Mouse (Mus musculus) myocyte (in vitro differentiated cells): ENCODE measurements around the gene Ptk7.

Experiments
- E2F4 ChIP-seq: IDR thresholded peaks from one replicate; pipeline ENCODE4 v1.6.1; 2011; ENCODE audit warnings: mild to moderate bottlenecking, control low read depth, moderate library complexity; ENCODE audit not compliant: insufficient read depth
- MYOD1 ChIP-seq, 3 experiments: IDR thresholded peaks; one replicate each; pipeline ENCODE4 v1.6.1; 2011; ENCODE audit warnings: control low read depth in 2 of 3, low read depth in 2 of 3, mild to moderate bottlenecking in 2 of 3, moderate library complexity in 1 of 3; ENCODE audit not compliant: insufficient read length in 2 of 3, control insufficient read depth in 1 of 3
- POLR2A ChIP-seq: IDR thresholded peaks from one replicate; pipeline ENCODE4 v1.6.1; 2011; ENCODE audit warnings: low read depth, mild to moderate bottlenecking, control low read depth, moderate library complexity; ENCODE audit not compliant: insufficient read length
- TCF12 ChIP-seq: IDR thresholded peaks from one replicate; pipeline ENCODE4 v1.6.1; 2011; ENCODE audit warnings: mild to moderate bottlenecking, control low read depth; ENCODE audit not compliant: poor library complexity, insufficient read depth, severe bottlenecking
- USF1 ChIP-seq: IDR thresholded peaks from one replicate; pipeline ENCODE4 v1.6.1; 2011; ENCODE audit warnings: low read depth, mild to moderate bottlenecking, control low read depth, moderate library complexity

DNA sequence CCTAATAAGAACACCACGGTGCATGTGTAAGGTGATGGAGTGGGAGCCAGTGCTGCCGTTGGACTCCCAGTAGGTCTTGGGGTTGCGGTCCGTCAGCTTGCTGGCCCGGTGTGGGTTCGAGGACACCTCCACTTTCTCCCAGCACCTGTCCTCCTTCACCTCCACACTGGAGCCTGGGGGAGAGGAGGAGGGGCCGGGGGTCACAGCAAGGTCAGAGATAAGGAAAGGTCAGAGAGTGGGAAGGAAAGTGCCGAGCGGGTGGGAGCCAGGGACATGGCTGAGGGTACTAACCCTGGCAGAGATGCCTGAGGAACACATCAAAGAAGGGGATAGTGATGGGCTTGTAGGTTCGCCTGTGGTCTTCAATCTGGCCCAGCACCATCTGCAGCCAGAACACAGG lies 104.2 kb downstream of the Ptk7 start:
- no peak for TF ChIP-seq E2F4
- TF ChIP-seq POLR2A = no peak
- TF ChIP-seq USF1 = no peak
- TF ChIP-seq MYOD1 (IDR thresholded peaks at IDR 0.05; ENCODE audit: control insufficient read depth in 1 of 3, insufficient read length in 2 of 3, low read depth in 2 of 3) = no peak
- no peak for TF ChIP-seq TCF12
